Mouse (Mus musculus) heart, embryonic 12.5 days (tissue): ENCODE results near the gene Neurog3. TPM values are rescaled to one million over a fixed set of nuclear protein-coding genes. Genes with fewer than 3 reads are reported as not detected.

Experiments used
- ATAC-seq: fragments of 200-750 bp; cut with Nextera tagmentation; 2 replicates; pipeline ENCODE4 v1.8.0; 2017; ENCODE audit warnings: moderate TSS enrichment, moderate library complexity; ENCODE audit not compliant: insufficient number of reproducible peaks, low FRiP score
- H3K27ac ChIP-seq: fragments of 300-500 bp; sonication (generic); 2 replicates; pipeline ENCODE4 v1.5.1; 2016; ENCODE audit warnings: mild to moderate bottlenecking, moderate library complexity; ENCODE audit not compliant: poor library complexity, severe bottlenecking
- H3K27me3 ChIP-seq: fragments of 300-500 bp; sonication (generic); replicated peaks from 2 replicates; pipeline ENCODE4 v1.6.1; 2016; ENCODE audit warnings: mild to moderate bottlenecking, moderate library complexity
- H3K36me3 ChIP-seq: fragments of 300-500 bp; sonication (generic); 2 replicates; pipeline ENCODE4 v1.6.1; 2016; ENCODE audit warnings: mild to moderate bottlenecking, moderate library complexity
- H3K4me1 ChIP-seq: fragments of 300-500 bp; sonication (generic); replicated peaks from 2 replicates; pipeline ENCODE4 v1.6.1; 2016; ENCODE audit warnings: mild to moderate bottlenecking
- H3K4me2 ChIP-seq: fragments of 300-500 bp; sonication (generic); 2 replicates; pipeline ENCODE4 v1.6.1; 2016; ENCODE audit warnings: mild to moderate bottlenecking, moderate library complexity
- H3K4me3 ChIP-seq: fragments of 300-500 bp; sonication (generic); 2 replicates; pipeline ENCODE4 v1.5.1; 2016; ENCODE audit warnings: mild to moderate bottlenecking
- H3K9ac ChIP-seq: fragments of 300-500 bp; sonication (generic); 2 replicates; pipeline ENCODE4 v1.6.1; 2016; ENCODE audit warnings: mild to moderate bottlenecking, moderate library complexity
- H3K9me3 ChIP-seq: fragments of 300-500 bp; sonication (generic); replicated peaks from 2 replicates; pipeline ENCODE4 v1.6.1; 2016; ENCODE audit warnings: mild to moderate bottlenecking, moderate library complexity
- WGBS: fragments of 180-500 bp; shearing (Covaris S2); methylation state at CpG from one replicate; pipeline ENCODE4 v1.1.7; 2016; 5-methylcytosine and 5-hydroxymethylcytosine counted together
- polyA plus RNA-seq: library from polyadenylated mRNA; unstranded; fragments of >200 nt; fragmentation: Nextera tagmentation; extraction: Ambion mirVana; gene quantifications from 2 replicates; pipeline ENCODE4 v1.2.1, GENCODE M21; 2016

The Neurog3 gene
- polyA plus RNA-seq, 1 experiment from 2014 or later: not detected

DNA sequence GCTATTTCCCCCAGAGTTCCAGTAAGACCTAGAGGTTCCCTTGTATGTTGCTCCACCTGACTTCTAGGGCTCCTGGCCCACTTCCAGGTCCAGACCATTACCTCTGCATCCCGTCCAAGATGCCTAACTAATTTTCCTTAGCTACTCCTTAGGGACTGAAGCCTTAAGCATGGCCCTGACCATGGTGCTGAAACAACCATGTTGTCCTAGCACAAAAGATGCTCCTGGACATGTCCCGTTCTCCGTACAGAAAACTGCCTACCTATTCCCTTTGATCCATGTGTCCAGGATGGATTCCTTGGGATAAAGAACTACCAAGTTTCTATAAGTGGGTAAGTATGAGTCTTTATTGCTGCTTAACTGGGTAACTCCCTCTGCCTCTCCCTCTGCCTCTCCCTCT lies 5.2 kb downstream of the Neurog3 start:
- no peak for ATAC-seq
- Histone ChIP-seq H3K9ac (no peak overlapping the region), H3K27ac (no peak overlapping the region), H3K9me3 (no peaks in the 10 kb centered on the region), H3K36me3 (no peaks in the 10 kb centered on the region), H3K27me3 (peaks cover 81% of the 10 kb centered on the region), H3K4me2 (no peak overlapping the region), H3K4me1 (peaks cover 7% of the 10 kb centered on the region; the same call in 1 of the 2 replicates), H3K4me3 (no peak overlapping the region)
- 17% methylated on average over 3 of the region's 3 CpGs for WGBS

DNA sequence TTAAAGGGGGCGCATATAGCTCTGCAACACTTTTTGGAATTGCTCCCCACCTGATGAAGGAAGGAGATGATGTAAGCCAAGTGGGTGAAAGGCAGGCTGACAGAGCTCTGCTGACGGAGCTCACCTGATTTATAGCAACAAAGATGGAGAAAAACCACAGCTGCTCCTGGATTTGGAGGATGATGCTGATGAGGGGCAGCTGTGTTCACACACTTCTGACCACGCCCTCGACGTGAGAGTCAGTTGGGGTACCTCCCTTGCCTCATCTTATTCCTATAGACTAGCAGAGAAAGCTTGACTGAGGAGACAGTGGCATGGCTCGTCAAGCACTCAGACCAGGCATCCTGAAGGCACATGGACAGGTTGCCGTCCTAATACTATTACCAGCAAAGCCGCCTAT lies 10.9 kb downstream of the Neurog3 start, which contains the start of gene Fam241b:
TSS of gene Fam241b (minus strand) at position 101 of the 400 bp plus-strand sequence.
- no peak for ATAC-seq

DNA sequence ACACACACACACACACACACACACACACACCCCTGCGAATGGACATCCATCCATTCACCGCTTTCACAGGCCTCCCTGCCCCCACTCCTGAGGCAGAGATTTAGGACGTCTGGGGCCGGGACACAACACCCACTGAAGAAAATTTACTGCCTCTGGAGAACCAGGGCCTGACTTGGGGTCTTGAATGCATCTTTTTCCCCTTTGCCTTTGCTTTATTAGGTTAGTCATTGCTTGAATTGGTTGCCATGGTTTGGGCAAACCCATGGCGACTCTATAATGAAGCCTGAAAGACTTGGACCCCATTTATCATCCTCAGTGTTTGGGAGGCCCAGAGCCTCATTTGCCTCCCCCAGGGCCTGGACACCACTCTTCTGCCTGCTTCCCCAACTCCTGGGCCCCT lies 13.1 kb downstream of the Neurog3 start:
- Histone ChIP-seq H3K4me2 (no peak overlapping the region), H3K9me3 (no peaks in the 10 kb centered on the region), H3K27ac (no peak overlapping the region), H3K9ac (no peak overlapping the region), H3K36me3 (no peaks in the 10 kb centered on the region), H3K4me3 (no peak overlapping the region), H3K4me1 (no peaks in the 10 kb centered on the region), H3K27me3 (peaks cover 73% of the 10 kb centered on the region)
- ATAC-seq: no peak
- WGBS: 71% methylated on average over 5 of the region's 5 CpGs

More for the DNA sequence above, 10.9 kb downstream of the Neurog3 start, which contains the start of gene Fam241b:
- Histone ChIP-seq H3K4me2 (no peak within 1 kb of the TSS), H3K36me3 (no peaks in the 10 kb centered on the region), H3K27me3 (peaks cover 69% of the 10 kb centered on the region), H3K9me3 (no peaks in the 10 kb centered on the region), H3K27ac (no peak within 1 kb of the TSS), H3K4me1 (no peaks in the 10 kb centered on the region), H3K4me3 (no peak within 1 kb of the TSS), H3K9ac (no peak within 1 kb of the TSS)
- WGBS: 55% methylated on average over 8 of the region's 8 CpGs

DNA sequence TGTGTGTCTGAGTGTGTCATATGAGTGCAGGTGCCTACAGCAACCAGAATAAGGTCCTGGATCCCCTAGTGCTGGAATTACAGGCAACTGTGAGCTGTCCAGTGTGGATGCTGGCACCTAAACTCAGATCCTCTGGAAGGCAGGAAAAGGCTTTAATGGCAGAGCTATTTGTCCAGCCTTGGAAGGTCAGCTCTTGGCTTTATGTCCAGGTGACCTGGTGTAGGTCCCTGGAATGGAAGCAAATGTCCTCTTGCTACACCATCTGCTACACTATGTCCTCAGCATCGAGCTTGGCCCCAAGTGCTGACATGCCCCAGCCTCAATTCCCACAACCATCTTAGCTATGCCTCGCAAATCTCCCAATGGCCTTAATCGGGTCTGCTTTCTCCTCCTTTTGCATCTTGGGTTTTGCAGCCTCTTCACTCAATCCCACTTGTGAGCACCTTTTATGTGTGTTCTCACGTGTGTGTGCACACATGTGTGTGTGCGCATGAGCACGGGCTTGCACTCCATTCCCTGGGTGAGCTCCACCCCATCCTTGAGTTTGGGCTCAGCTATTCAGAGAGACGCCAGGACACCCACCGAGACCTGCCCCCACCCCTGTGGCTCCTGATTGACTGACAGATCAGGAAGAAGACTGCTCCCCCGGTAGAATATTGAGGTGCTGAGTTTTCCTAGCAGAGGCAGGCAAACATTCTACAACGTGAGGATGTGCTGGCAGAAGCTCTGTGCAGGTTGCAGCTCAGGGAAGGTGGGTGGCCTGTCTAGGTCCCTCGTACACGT lies 14.8 kb downstream of the Neurog3 start:
- Histone ChIP-seq H3K4me1 (no peaks in the 10 kb centered on the region), H3K36me3 (no peaks in the 10 kb centered on the region), H3K4me2 (no peak overlapping the region), H3K9me3 (no peaks in the 10 kb centered on the region), H3K27me3 (peaks cover 75% of the 10 kb centered on the region), H3K9ac (no peak overlapping the region), H3K4me3 (no peak overlapping the region), H3K27ac (no peak overlapping the region)
- WGBS: 51% methylated on average over 12 of the region's 12 CpGs
- no peak for ATAC-seq

DNA sequence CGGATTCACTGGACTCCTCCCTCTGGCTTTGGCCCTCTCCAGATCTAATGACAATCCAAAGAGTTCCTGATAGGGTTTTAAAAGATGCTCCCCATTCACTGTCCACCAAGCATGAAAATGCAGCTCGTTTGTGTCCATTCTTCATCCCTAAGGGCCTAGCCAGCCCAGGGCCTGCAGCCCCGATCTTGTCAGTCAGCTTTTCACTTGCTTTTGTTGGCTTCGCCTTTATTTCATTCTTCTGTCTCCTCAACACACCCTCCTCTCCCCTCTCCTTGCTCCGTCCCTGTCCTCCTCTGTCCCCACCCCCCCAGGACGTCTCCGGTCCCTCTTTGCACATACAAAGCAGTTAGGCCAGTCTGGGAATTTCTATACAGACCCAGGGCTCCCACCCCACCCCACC lies 17.0 kb downstream of the Neurog3 start:
- ATAC-seq: no peak
- Histone ChIP-seq H3K36me3 (no peaks in the 10 kb centered on the region), H3K9me3 (no peaks in the 10 kb centered on the region; the same call in 1 of the 2 replicates), H3K4me2 (no peak overlapping the region), H3K9ac (no peak overlapping the region), H3K27me3 (peaks cover 60% of the 10 kb centered on the region), H3K27ac (no peak overlapping the region), H3K4me3 (no peak overlapping the region), H3K4me1 (no peaks in the 10 kb centered on the region)
- WGBS: 59% methylated on average over 7 of the region's 7 CpGs

DNA sequence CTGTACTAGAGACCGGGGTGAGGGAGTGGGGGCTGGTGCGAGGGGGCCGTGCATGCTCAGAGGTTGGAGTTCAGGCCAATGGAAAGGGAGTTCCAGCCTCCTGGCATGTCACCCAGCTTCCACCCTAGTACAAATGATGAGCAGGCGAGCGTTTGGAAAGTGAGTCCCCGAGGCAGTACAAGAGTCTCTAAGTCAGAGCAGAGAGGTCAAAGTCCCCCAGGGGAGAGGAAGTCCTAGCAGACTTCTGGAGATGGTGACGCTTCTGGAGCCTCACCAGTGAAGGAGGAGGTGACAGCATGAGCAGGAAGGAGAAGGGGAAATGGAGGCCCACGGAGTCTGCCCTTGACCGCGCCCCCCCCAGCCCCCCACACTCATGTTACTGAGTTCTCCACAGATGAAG lies 29.5 kb downstream of the Neurog3 start:
- peaks cover 6% of the 10 kb centered on the region; the same call in 1 of the 2 replicates for H3K9me3 ChIP-seq
- no peak overlapping the region for H3K4me3 ChIP-seq
- H3K9ac ChIP-seq: no peak overlapping the region
- no peaks in the 10 kb centered on the region for H3K4me1 ChIP-seq
- no peaks in the 10 kb centered on the region for H3K36me3 ChIP-seq
- H3K27ac ChIP-seq: no peak overlapping the region
- H3K27me3 ChIP-seq: no peaks in the 10 kb centered on the region
- WGBS: 53% methylated on average over 10 of the region's 10 CpGs
- ATAC-seq: no peak
- no peak overlapping the region for H3K4me2 ChIP-seq

DNA sequence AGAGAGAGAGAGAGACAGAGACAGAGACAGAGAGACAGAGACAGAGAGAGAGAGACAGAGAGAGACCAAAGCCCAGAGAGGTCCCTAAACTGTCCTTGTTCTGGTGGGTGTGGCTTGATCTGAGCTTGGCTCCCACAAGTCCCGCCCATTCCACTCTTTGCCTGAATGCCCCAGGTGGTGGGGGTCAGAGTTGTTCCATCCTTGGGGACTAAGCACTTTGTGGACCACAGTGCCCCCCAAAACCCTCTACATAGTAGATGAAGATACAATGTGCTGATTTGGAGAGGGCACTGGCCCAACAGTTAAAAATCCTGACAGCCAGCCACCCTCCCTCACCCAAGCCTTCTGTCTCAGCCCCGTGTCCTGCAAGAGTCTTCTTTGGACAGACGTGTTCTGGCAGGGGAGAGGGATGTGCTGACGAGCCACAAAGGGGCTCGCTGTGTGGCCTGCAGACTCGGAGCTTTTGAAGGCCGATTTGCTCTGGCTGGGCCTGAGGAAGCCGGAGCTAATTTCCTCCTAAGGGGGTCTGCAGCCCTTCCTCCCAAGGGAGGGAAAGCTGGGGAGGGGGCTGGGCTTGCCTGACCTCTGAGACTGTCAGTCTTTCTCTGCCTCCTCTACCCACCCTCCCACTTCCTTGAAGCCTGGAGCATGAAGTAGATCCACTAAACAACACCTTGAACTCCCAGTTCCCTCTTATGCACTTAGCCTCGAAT lies 40.1 kb downstream of the Neurog3 start:
- ATAC-seq: no peak
- Histone ChIP-seq H3K27ac (no peak overlapping the region), H3K9ac (no peak overlapping the region), H3K4me1 (no peaks in the 10 kb centered on the region), H3K9me3 (0 out of 2 replicates have a peak, but pooled peaks cover 1% of the 10 kb centered on the region), H3K36me3 (no peaks in the 10 kb centered on the region), H3K27me3 (peaks cover 17% of the 10 kb centered on the region; the same call in 1 of the 2 replicates), H3K4me3 (no peak overlapping the region), H3K4me2 (no peak overlapping the region)
- WGBS: 6% methylated on average over 9 of the region's 9 CpGs

DNA sequence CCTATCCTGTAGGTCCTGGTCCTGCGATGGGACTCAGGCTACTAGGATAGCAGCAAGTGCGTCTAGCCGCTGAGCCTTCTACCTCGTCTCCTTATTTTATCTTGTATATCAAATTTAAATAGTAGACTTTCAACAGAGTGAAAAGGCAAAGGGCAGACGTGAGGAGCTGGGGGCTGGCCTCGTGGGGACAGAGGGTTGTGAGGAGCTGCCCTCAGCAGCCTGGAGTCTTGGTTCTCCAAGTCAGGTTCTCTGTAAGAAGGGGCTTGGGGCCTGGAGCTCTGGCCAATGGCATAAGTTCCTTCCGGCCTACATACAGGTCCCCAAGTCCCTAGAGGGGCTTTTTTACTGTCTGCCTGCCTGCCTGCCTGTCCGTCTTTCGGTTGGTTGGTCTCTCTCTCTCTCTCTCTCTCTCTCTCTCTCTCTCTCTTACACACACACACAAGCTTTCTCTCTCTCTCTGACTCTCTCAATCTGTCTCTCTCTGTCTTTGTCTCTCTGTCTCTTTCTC lies 41.1 kb downstream of the Neurog3 start:
- WGBS: 37% methylated on average over 9 of the region's 9 CpGs
- Histone ChIP-seq H3K4me3 (no peak overlapping the region), H3K36me3 (no peaks in the 10 kb centered on the region), H3K27me3 (peaks cover 17% of the 10 kb centered on the region; the same call in 1 of the 2 replicates), H3K9me3 (peaks cover 6% of the 10 kb centered on the region; the same call in 1 of the 2 replicates), H3K9ac (no peak overlapping the region), H3K4me1 (no peaks in the 10 kb centered on the region), H3K4me2 (no peak overlapping the region), H3K27ac (no peak overlapping the region)
- ATAC-seq: no peak

DNA sequence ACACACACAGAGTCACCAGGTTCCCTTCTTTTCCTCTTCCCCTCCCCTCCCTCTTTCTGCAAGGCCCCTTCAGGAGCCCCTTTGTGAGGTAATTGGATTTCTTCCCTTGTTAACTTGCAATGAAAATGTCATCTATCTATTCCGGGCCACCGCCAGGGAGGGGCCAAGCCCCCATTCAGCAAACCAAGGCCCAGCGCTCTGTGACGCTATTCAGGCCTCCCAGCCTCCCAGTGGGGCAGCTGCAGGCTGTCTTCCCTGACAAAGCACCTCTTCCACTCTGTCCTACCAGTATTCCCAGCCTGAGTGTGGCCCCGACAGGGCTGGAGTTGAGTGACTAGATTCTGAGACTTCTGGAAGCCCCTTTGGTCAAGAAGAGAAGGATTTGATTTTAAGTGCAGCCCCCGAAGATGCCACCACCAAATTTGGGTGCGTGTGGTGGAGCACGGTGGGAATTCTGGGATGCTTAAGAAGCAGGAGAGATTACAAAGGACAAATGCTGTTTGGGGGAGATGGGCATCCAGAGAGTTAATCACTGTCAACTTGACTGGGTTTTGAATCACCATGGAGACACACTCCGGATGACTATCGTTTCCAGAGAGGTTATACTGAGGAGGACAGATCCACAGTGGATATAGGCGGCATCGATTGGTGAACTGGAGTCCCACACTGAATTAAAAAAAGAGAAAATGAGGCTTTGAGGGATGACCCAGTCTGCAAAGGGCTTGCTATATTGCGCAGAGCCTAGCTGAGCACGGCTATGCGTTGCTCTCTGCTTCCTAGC lies 41.8 kb downstream of the Neurog3 start:
- peaks cover 17% of the 10 kb centered on the region; the same call in 1 of the 2 replicates for H3K27me3 ChIP-seq

DNA sequence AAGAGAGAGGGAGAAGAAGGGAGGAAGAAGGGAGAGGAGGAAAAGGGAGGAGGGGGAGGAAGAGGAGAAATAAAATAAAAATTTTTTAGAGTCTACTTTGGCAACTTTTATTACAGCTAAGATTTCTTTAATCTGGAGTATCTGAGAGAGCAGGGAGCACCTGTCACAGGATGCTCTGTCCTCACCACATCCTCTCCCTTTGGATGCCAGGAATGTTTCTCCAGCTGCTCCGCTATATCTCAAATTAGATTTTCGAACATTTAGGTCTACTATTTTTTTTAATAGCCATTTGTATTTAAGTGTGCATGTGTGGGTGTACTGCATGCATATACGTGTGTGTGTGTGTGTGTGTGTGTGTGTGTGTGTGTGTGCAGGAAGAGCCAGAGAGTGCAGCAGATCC lies 47.1 kb downstream of the Neurog3 start:
- Histone ChIP-seq H3K27me3 (peaks cover 26% of the 10 kb centered on the region), H3K9me3 (peaks cover 6% of the 10 kb centered on the region), H3K9ac (no peak overlapping the region), H3K4me1 (no peaks in the 10 kb centered on the region), H3K36me3 (no peaks in the 10 kb centered on the region), H3K4me2 (no peak overlapping the region), H3K4me3 (no peak overlapping the region), H3K27ac (no peak overlapping the region)
- ATAC-seq: no peak
- 80% methylated on average over 3 of the region's 3 CpGs for WGBS

More for the DNA sequence above, 41.8 kb downstream of the Neurog3 start:
- Histone ChIP-seq H3K4me3 (no peak overlapping the region), H3K9ac (no peak overlapping the region), H3K4me2 (no peak overlapping the region), H3K9me3 (peaks cover 6% of the 10 kb centered on the region; the same call in 1 of the 2 replicates), H3K36me3 (no peaks in the 10 kb centered on the region), H3K4me1 (no peaks in the 10 kb centered on the region), H3K27ac (no peak overlapping the region)
- ATAC-seq: no peak
- WGBS: 53% methylated on average over 15 of the region's 15 CpGs
